Mouse (Mus musculus): ENCODE results near the gene Gja8.

The Gja8 gene

GRCm38 (mm10) chr3:96880385-96880784 is 45.4 kb downstream of the Gja8 start:
- in situ Hi-C loops (cut with MboI, MseI) = no loop called here

GRCm38 (mm10) chr3:96879536-96879935 is 46.3 kb downstream of the Gja8 start:
- in situ Hi-C loops (cut with MboI, MseI) = no loop called here

- in situ Hi-C loops (cut with MboI, MseI) = no loop called here
These were observed 50.8 kb downstream of the Gja8 start for GRCm38 (mm10) chr3:96874808-96875571.

GRCm38 (mm10) chr3:96872501-96872900 is 53.3 kb downstream of the Gja8 start:
- in situ Hi-C loops (cut with MboI, MseI) = no loop called here

GRCm38 (mm10) chr3:96871070-96871469 is 54.8 kb downstream of the Gja8 start:
- in situ Hi-C loops (cut with MboI, MseI) = no loop called here

- in situ Hi-C loops (cut with MboI, MseI) = no loop called here
These were observed 55.5 kb downstream of the Gja8 start for GRCm38 (mm10) chr3:96870270-96870669.

- in situ Hi-C loops (cut with MboI, MseI) = no loop called here
These were observed 56.7 kb downstream of the Gja8 start for GRCm38 (mm10) chr3:96869091-96869490.

GRCm38 (mm10) chr3:96868566-96868965 is 57.3 kb downstream of the Gja8 start:
- in situ Hi-C loops (cut with MboI, MseI) = no loop called here

GRCm38 (mm10) chr3:96867863-96868262 is 58.0 kb downstream of the Gja8 start:
- in situ Hi-C loops (cut with MboI, MseI) = no loop called here
